Mouse (Mus musculus): ENCODE data around the gene Tgfb1. TPM values are rescaled to one million over a fixed set of nuclear protein-coding genes. Genes with fewer than 3 reads are reported as not detected.

The Tgfb1 gene
- polyA plus RNA-seq (2014; fragmentation: Illumina TruSeq; extraction: RNeasy Lipid Tissue Mini Kit (QIAGEN cat#74804); ENCODE audit: low read depth, low replicate concordance): 3.4 TPM

GRCm38 (mm10) chr7:25686680-25687531, at the start of gene Tgfb1:
TSS of gene Tgfb1 (plus strand) at chr7:25687002.

DNA sequence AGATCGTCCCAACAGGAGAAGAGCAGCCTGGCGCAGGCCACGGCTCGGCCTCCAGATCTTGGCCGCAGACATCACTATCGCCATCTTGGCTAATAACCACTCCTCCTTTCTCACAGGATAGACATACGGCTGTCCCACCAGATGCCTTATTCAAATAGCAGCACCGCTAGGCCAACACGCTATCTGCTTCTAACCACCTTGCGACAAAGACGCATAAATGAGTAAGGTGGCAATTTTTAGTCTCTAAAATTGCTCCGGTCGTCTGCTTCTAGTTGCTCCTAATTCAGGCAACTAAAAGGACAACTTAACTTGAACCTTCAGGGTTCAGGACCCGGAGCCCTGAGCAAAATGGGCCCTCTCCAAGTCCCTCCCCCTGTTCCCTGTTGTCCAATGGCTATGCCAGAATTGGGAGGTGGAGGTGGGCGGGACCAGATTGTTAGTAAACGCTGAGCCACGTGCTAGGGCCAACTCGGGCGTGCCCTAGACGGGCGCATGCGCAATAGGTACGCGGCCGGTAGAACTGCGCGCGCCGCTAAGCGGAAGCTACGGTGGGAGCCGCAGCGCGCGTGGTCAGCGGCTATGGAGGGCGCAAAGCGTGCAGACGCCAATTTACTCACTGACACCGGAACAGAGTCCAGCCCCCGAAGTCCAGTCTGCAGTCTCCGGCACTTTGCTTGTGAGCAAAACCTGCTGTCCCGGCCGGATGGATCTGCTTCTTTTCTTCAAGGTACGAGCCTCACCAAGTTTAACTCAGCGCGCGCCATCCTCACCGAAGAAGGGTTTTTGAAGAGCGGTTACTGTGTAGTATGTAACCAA, 27.9 kb upstream of the Tgfb1 start, which contains the start of the genes Bckdha and Exosc5:
TSS of gene Bckdha (minus strand) at position 325 of the 816 bp plus-strand sequence.
TSS of gene Exosc5 (plus strand) at position 508 of the 816 bp plus-strand sequence.

GRCm38 (mm10) chr7:25674719-25675300, 12.0 kb upstream of the Tgfb1 start, which contains the start of gene Tmem91:
TSS of gene Tmem91 (minus strand) at chr7:25675166.

GRCm38 (mm10) chr7:25680514-25681258, 6.1 kb upstream of the Tgfb1 start, which contains the start of gene B9d2:
TSS of gene B9d2 (plus strand) at chr7:25680780.

GRCm38 (mm10) chr7:25718788-25719417, 32.1 kb downstream of the Tgfb1 start, which contains the start of gene Ccdc97:
TSS of gene Ccdc97 (minus strand) at chr7:25719088.

Other genes starting within 250 kb of the Tgfb1 start
- gene Ceacam1, start 209.4 kb upstream of the Tgfb1 start, polyA plus RNA-seq (2014; fragmentation: Illumina TruSeq; extraction: RNeasy Lipid Tissue Mini Kit (QIAGEN cat#74804); ENCODE audit: low read depth, low replicate concordance): 69.6 TPM
- gene Ceacam2, start 147.1 kb upstream of the Tgfb1 start, polyA plus RNA-seq (2014; fragmentation: Illumina TruSeq; extraction: RNeasy Lipid Tissue Mini Kit (QIAGEN cat#74804); ENCODE audit: low read depth, low replicate concordance): not detected
- gene Erich4, start 71.1 kb upstream of the Tgfb1 start, polyA plus RNA-seq (2014; fragmentation: Illumina TruSeq; extraction: RNeasy Lipid Tissue Mini Kit (QIAGEN cat#74804); ENCODE audit: low read depth, low replicate concordance): not detected
- gene Dmac2, start 67.6 kb upstream of the Tgfb1 start, polyA plus RNA-seq (2014; fragmentation: Illumina TruSeq; extraction: RNeasy Lipid Tissue Mini Kit (QIAGEN cat#74804); ENCODE audit: low read depth, low replicate concordance): 10.8 TPM
- not detected for gene B3gnt8, start 60.3 kb upstream of the Tgfb1 start, polyA plus RNA-seq (2014; fragmentation: Illumina TruSeq; extraction: RNeasy Lipid Tissue Mini Kit (QIAGEN cat#74804); ENCODE audit: low read depth, low replicate concordance)
- gene Bckdha, start 28.0 kb upstream of the Tgfb1 start, polyA plus RNA-seq (2014; fragmentation: Illumina TruSeq; extraction: RNeasy Lipid Tissue Mini Kit (QIAGEN cat#74804); ENCODE audit: low read depth, low replicate concordance): not detected
- gene Exosc5, start 27.8 kb upstream of the Tgfb1 start, polyA plus RNA-seq (2014; fragmentation: Illumina TruSeq; extraction: RNeasy Lipid Tissue Mini Kit (QIAGEN cat#74804); ENCODE audit: low read depth, low replicate concordance): 0.29 TPM
- not detected for gene Tmem91, start 11.8 kb upstream of the Tgfb1 start, polyA plus RNA-seq (2014; fragmentation: Illumina TruSeq; extraction: RNeasy Lipid Tissue Mini Kit (QIAGEN cat#74804); ENCODE audit: low read depth, low replicate concordance)
- gene B9d2, start 6.2 kb upstream of the Tgfb1 start, polyA plus RNA-seq (2014; fragmentation: Illumina TruSeq; extraction: RNeasy Lipid Tissue Mini Kit (QIAGEN cat#74804); ENCODE audit: low read depth, low replicate concordance): not detected
- 2.7 TPM for gene Ccdc97, start 32.1 kb downstream of the Tgfb1 start, polyA plus RNA-seq (2014; fragmentation: Illumina TruSeq; extraction: RNeasy Lipid Tissue Mini Kit (QIAGEN cat#74804); ENCODE audit: low read depth, low replicate concordance)
- gene Hnrnpul1, start 67.8 kb downstream of the Tgfb1 start, polyA plus RNA-seq (2014; fragmentation: Illumina TruSeq; extraction: RNeasy Lipid Tissue Mini Kit (QIAGEN cat#74804); ENCODE audit: low read depth, low replicate concordance): 34.8 TPM
- gene Axl, start 101.7 kb downstream of the Tgfb1 start, polyA plus RNA-seq (2014; fragmentation: Illumina TruSeq; extraction: RNeasy Lipid Tissue Mini Kit (QIAGEN cat#74804); ENCODE audit: low read depth, low replicate concordance): 26.1 TPM
- gene Cyp2s1, start 129.9 kb downstream of the Tgfb1 start, polyA plus RNA-seq (2014; fragmentation: Illumina TruSeq; extraction: RNeasy Lipid Tissue Mini Kit (QIAGEN cat#74804); ENCODE audit: low read depth, low replicate concordance): 0.17 TPM
- 4.7 TPM for gene Cyp2b10, start 210.6 kb downstream of the Tgfb1 start, polyA plus RNA-seq (2014; fragmentation: Illumina TruSeq; extraction: RNeasy Lipid Tissue Mini Kit (QIAGEN cat#74804); ENCODE audit: low read depth, low replicate concordance)

Data from adrenal gland, adult 10 weeks (tissue).